Mouse (Mus musculus): ENCODE data around the gene Lrfn4.

DNA sequence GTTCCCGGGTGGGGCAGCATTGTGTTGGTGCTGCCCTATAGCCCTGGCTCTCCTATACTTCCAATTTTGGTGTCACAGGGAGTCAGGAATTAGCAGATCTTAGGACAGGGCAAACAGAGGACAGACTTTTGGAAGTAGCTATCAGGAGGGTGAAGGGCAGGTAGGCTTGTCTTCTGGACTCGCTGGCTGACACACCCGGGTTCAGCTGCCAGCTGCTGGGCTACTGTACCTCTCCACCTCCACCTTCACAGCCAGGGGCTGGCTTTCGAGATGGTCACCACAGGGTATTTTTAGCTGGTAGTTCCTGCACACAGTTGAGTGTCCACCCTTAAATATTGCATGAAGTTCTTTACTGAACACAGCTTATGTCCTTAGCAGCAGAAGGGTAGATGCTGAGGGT lies 7.0 kb downstream of the Lrfn4 start:
- no peak for TF ChIP-seq GATA1 (IDR thresholded peaks at IDR 0.05; ENCODE audit: low read length)
- TF ChIP-seq TAL1 (IDR thresholded peaks at IDR 0.05; ENCODE audit: low read length): no peak

All from erythroblast, embryonic 14.5 days (primary cell).